Mouse (Mus musculus) right cerebral cortex, postnatal 36 days (tissue): ENCODE measurements at regions not wholly inside any gene's neighbourhood (a gene's known extent, or its start where the extent isn't known, plus 50 kb on each side); places are given as distances from the start of the nearest gene placed in this dataset.
"Not testable (repeated sequence)": the region's sequence is repeated elsewhere in the genome, so short reads cannot be mapped to it uniquely, and the experiment has no call there.

Source experiments
- DNase-seq, 2 experiments: peaks; one replicate each; pipeline ENCODE4 v3.0.0; 2022; ENCODE audit warnings: low spot score in 2 of 2, mixed read lengths in 1 of 2

- no peak for DNase-seq
These were observed 787.8 kb downstream of the Ets1 start for GRCm38 (mm10) chr9:33423781-33424180.

GRCm38 (mm10) chr9:33436459-33436858, 800.4 kb downstream of the Ets1 start:
- no peak for DNase-seq

GRCm38 (mm10) chr9:33442266-33442665, 806.2 kb downstream of the Ets1 start:
- no peak for DNase-seq

- DNase-seq, result no peak
These were observed 809.9 kb downstream of the Ets1 start for GRCm38 (mm10) chr9:33445902-33446301.

GRCm38 (mm10) chr9:33475106-33475505, 839.1 kb downstream of the Ets1 start:
- no peak for DNase-seq

GRCm38 (mm10) chr9:33482845-33483540, 847.0 kb downstream of the Ets1 start:
- no peak for DNase-seq

- no peak for DNase-seq
These were observed 847.5 kb downstream of the Ets1 start for GRCm38 (mm10) chr9:33483541-33483846.

GRCm38 (mm10) chr9:33533101-33533810, 897.2 kb downstream of the Ets1 start:
- DNase-seq, result no peak

GRCm38 (mm10) chr9:33543301-33543700, 907.3 kb downstream of the Ets1 start:
- DNase-seq, result no peak

GRCm38 (mm10) chr9:33546126-33546737, 910.2 kb downstream of the Ets1 start:
- no peak for DNase-seq

GRCm38 (mm10) chr9:33549395-33549794, 913.4 kb downstream of the Ets1 start:
- no peak for DNase-seq

- no peak for DNase-seq
These were observed 913.7 kb upstream of the Kirrel3 start for GRCm38 (mm10) chr9:33571990-33572389.

- no peak for DNase-seq
These were observed 874.2 kb upstream of the Kirrel3 start for GRCm38 (mm10) chr9:33611511-33611910.

- no peak for DNase-seq
These were observed 861.3 kb upstream of the Kirrel3 start for GRCm38 (mm10) chr9:33624378-33624777.

GRCm38 (mm10) chr9:33629731-33630473, 855.8 kb upstream of the Kirrel3 start:
- no peak for DNase-seq

- DNase-seq, result no peak
These were observed 822.7 kb upstream of the Kirrel3 start for GRCm38 (mm10) chr9:33662978-33663377.

GRCm38 (mm10) chr9:33681129-33681528, 804.6 kb upstream of the Kirrel3 start:
- DNase-seq, result peak; percentile 3 to 38

GRCm38 (mm10) chr9:33691731-33692130, 794.0 kb upstream of the Kirrel3 start:
- DNase-seq, result no peak

- DNase-seq, result no peak
These were observed 768.1 kb upstream of the Kirrel3 start for GRCm38 (mm10) chr9:33717614-33718013.

GRCm38 (mm10) chr9:33724811-33725210, 760.9 kb upstream of the Kirrel3 start:
- peak; percentile 1 to 2 for DNase-seq

- DNase-seq, result not testable (repeated sequence)
These were observed 757.6 kb upstream of the Kirrel3 start for GRCm38 (mm10) chr9:33728058-33728457.

GRCm38 (mm10) chr9:33760701-33761100, 725.0 kb upstream of the Kirrel3 start:
- no peak for DNase-seq
